Mouse (Mus musculus) midbrain, embryonic 15.5 days (tissue): ENCODE data around the gene Rab31. TPM values are rescaled to one million over a fixed set of nuclear protein-coding genes. Genes with fewer than 3 reads are reported as not detected.

ENCODE experiments used
- ATAC-seq: fragments of 200-750 bp; cut with Nextera tagmentation; replicated peaks from 2 replicates; pipeline ENCODE4 v1.8.0; 2017; ENCODE audit warnings: moderate TSS enrichment
- H3K27ac ChIP-seq: fragments of 300-500 bp; sonication (generic); 2 replicates; pipeline ENCODE4 v1.5.1; 2015; ENCODE audit warnings: mild to moderate bottlenecking, inconsistent platforms
- H3K27me3 ChIP-seq: fragments of 300-500 bp; sonication (generic); replicated peaks from 2 replicates; pipeline ENCODE4 v1.6.1; 2015; ENCODE audit warnings: inconsistent platforms
- H3K36me3 ChIP-seq: fragments of 300-500 bp; sonication (generic); replicated peaks from 2 replicates; pipeline ENCODE4 v1.6.1; 2015; ENCODE audit warnings: inconsistent platforms
- H3K4me1 ChIP-seq: fragments of 300-500 bp; sonication (generic); 2 replicates; pipeline ENCODE4 v1.6.1; 2015; ENCODE audit warnings: inconsistent platforms
- H3K4me2 ChIP-seq: fragments of 300-500 bp; sonication (generic); 2 replicates; pipeline ENCODE4 v1.6.1; 2015; ENCODE audit warnings: inconsistent platforms, mild to moderate bottlenecking, moderate library complexity
- H3K4me3 ChIP-seq: fragments of 300-500 bp; sonication (generic); 2 replicates; pipeline ENCODE4 v1.5.1; 2015; ENCODE audit warnings: mild to moderate bottlenecking, inconsistent platforms
- H3K9ac ChIP-seq: fragments of 300-500 bp; sonication (generic); 2 replicates; pipeline ENCODE4 v1.6.1; 2015; ENCODE audit warnings: mild to moderate bottlenecking, inconsistent platforms
- H3K9me3 ChIP-seq: fragments of 300-500 bp; sonication (generic); 2 replicates; pipeline ENCODE4 v1.6.1; 2016; ENCODE audit warnings: inconsistent platforms
- WGBS: fragments of 180-500 bp; shearing (Covaris S2); methylation state at CpG from one replicate; pipeline ENCODE4 v1.1.7; 2015; ENCODE audit warnings: mixed read lengths; 5-methylcytosine and 5-hydroxymethylcytosine counted together
- polyA plus RNA-seq: library from polyadenylated mRNA; unstranded; fragments of >200 nt; fragmentation: Nextera tagmentation; extraction: Ambion mirVana; gene quantifications from 2 replicates; pipeline ENCODE4 v1.2.1, GENCODE M21; 2015

The Rab31 gene
- polyA plus RNA-seq, 1 experiment from 2014 or later, result 76.6 TPM

GRCm38 (mm10) chr17:65683731-65684130 lies 88.8 kb downstream of the Rab31 start:
- 86% methylated on average over 2 of the region's 2 CpGs for WGBS
- no peak for ATAC-seq
- H3K4me2 ChIP-seq, result no peak overlapping the region
- H3K27ac ChIP-seq, result no peak overlapping the region
- no peaks in the 10 kb centered on the region for H3K36me3 ChIP-seq
- no peaks in the 10 kb centered on the region for H3K9me3 ChIP-seq
- H3K9ac ChIP-seq, result no peak overlapping the region
- no peaks in the 10 kb centered on the region for H3K4me1 ChIP-seq
- H3K4me3 ChIP-seq, result no peak overlapping the region
- no peaks in the 10 kb centered on the region for H3K27me3 ChIP-seq

- Histone ChIP-seq H3K36me3 (no peaks in the 10 kb centered on the region), H3K27me3 (no peaks in the 10 kb centered on the region), H3K4me3 (no peak overlapping the region), H3K9me3 (no peaks in the 10 kb centered on the region), H3K27ac (no peak overlapping the region), H3K4me2 (no peak overlapping the region), H3K4me1 (no peaks in the 10 kb centered on the region), H3K9ac (no peak overlapping the region)
- WGBS, result 91% methylated on average over 3 of the region's 3 CpGs
- ATAC-seq, result no peak
These were observed 89.2 kb downstream of the Rab31 start for GRCm38 (mm10) chr17:65683316-65683715.

GRCm38 (mm10) chr17:65682071-65682680 lies 90.4 kb downstream of the Rab31 start:
- 83% methylated on average over 5 of the region's 5 CpGs for WGBS
- no peak overlapping the region for H3K27ac ChIP-seq

GRCm38 (mm10) chr17:65681516-65681915 lies 91.0 kb downstream of the Rab31 start:
- Histone ChIP-seq H3K4me1 (no peaks in the 10 kb centered on the region), H3K9me3 (no peaks in the 10 kb centered on the region)
- 91% methylated on average over 6 of the region's 6 CpGs for WGBS

More at GRCm38 (mm10) chr17:65682071-65682680, 90.4 kb downstream of the Rab31 start:
- no peak overlapping the region for H3K4me2 ChIP-seq
- H3K36me3 ChIP-seq, result no peaks in the 10 kb centered on the region
- H3K27me3 ChIP-seq, result no peaks in the 10 kb centered on the region
- H3K4me3 ChIP-seq, result no peak overlapping the region
- H3K4me1 ChIP-seq, result no peaks in the 10 kb centered on the region
- H3K9ac ChIP-seq, result no peak overlapping the region
- no peaks in the 10 kb centered on the region for H3K9me3 ChIP-seq
- ATAC-seq, result no peak

GRCm38 (mm10) chr17:65680801-65681412 lies 91.6 kb downstream of the Rab31 start:
- no peak overlapping the region for H3K9ac ChIP-seq
- H3K27ac ChIP-seq, result no peak overlapping the region
- 89% methylated on average over 2 of the region's 2 CpGs for WGBS
- no peak for ATAC-seq
- no peaks in the 10 kb centered on the region for H3K9me3 ChIP-seq
- no peaks in the 10 kb centered on the region for H3K27me3 ChIP-seq
- no peaks in the 10 kb centered on the region for H3K36me3 ChIP-seq
- no peak overlapping the region for H3K4me3 ChIP-seq
- H3K4me1 ChIP-seq, result no peaks in the 10 kb centered on the region
- H3K4me2 ChIP-seq, result no peak overlapping the region

More at GRCm38 (mm10) chr17:65681516-65681915, 91.0 kb downstream of the Rab31 start:
- Histone ChIP-seq H3K9ac (no peak overlapping the region), H3K27me3 (no peaks in the 10 kb centered on the region), H3K36me3 (no peaks in the 10 kb centered on the region), H3K4me2 (no peak overlapping the region), H3K4me3 (no peak overlapping the region), H3K27ac (no peak overlapping the region)
- ATAC-seq, result no peak

- H3K36me3 ChIP-seq, result no peaks in the 10 kb centered on the region
- H3K4me3 ChIP-seq, result no peak overlapping the region
- H3K4me2 ChIP-seq, result no peak overlapping the region
- H3K27me3 ChIP-seq, result no peaks in the 10 kb centered on the region
- no peak overlapping the region for H3K27ac ChIP-seq
- H3K9me3 ChIP-seq, result no peaks in the 10 kb centered on the region
- H3K4me1 ChIP-seq, result no peaks in the 10 kb centered on the region
- WGBS, result 78% methylated on average over 14 of the region's 14 CpGs
- ATAC-seq, result no peak
- no peak overlapping the region for H3K9ac ChIP-seq
These were observed 92.6 kb downstream of the Rab31 start for GRCm38 (mm10) chr17:65679806-65680446.

- Histone ChIP-seq H3K9ac (no peak overlapping the region), H3K4me1 (no peaks in the 10 kb centered on the region), H3K27me3 (no peaks in the 10 kb centered on the region), H3K4me3 (no peak overlapping the region), H3K36me3 (no peaks in the 10 kb centered on the region), H3K27ac (no peak overlapping the region), H3K9me3 (no peaks in the 10 kb centered on the region), H3K4me2 (no peak overlapping the region)
- ATAC-seq, result no peak
- 91% methylated on average over 1 of the region's 1 CpGs for WGBS
These were observed 94.8 kb downstream of the Rab31 start for GRCm38 (mm10) chr17:65677742-65678141.

GRCm38 (mm10) chr17:65676536-65676935 lies 96.0 kb downstream of the Rab31 start:
- Histone ChIP-seq H3K4me3 (no peak overlapping the region), H3K9me3 (no peaks in the 10 kb centered on the region), H3K36me3 (no peaks in the 10 kb centered on the region), H3K9ac (no peak overlapping the region), H3K27me3 (no peaks in the 10 kb centered on the region), H3K4me2 (no peak overlapping the region), H3K27ac (no peak overlapping the region), H3K4me1 (no peaks in the 10 kb centered on the region)
- no peak for ATAC-seq
- 94% methylated on average over 8 of the region's 8 CpGs for WGBS

GRCm38 (mm10) chr17:65675985-65676384 lies 96.6 kb downstream of the Rab31 start:
- Histone ChIP-seq H3K9ac (no peak overlapping the region), H3K27me3 (no peaks in the 10 kb centered on the region), H3K27ac (no peak overlapping the region), H3K4me2 (no peak overlapping the region), H3K4me3 (no peak overlapping the region), H3K4me1 (no peaks in the 10 kb centered on the region), H3K9me3 (no peaks in the 10 kb centered on the region), H3K36me3 (no peaks in the 10 kb centered on the region)
- no peak for ATAC-seq
- WGBS, result 84% methylated on average over 3 of the region's 3 CpGs

- H3K27ac ChIP-seq, result no peak overlapping the region
- ATAC-seq, result no peak
- 48% methylated on average over 1 of the region's 1 CpGs for WGBS
- H3K27me3 ChIP-seq, result no peaks in the 10 kb centered on the region
- no peak overlapping the region for H3K9ac ChIP-seq
- H3K4me3 ChIP-seq, result no peak overlapping the region
- no peaks in the 10 kb centered on the region for H3K4me1 ChIP-seq
- no peak overlapping the region for H3K4me2 ChIP-seq
- no peaks in the 10 kb centered on the region for H3K9me3 ChIP-seq
- no peaks in the 10 kb centered on the region for H3K36me3 ChIP-seq
These were observed 97.8 kb downstream of the Rab31 start for GRCm38 (mm10) chr17:65674710-65675171.

- no peaks in the 10 kb centered on the region for H3K27me3 ChIP-seq
- no peak for ATAC-seq
These were observed 99.6 kb downstream of the Rab31 start for GRCm38 (mm10) chr17:65672926-65673325.

GRCm38 (mm10) chr17:65669061-65669460 lies 103.5 kb downstream of the Rab31 start:
- Histone ChIP-seq H3K9ac (no peak overlapping the region), H3K4me2 (no peak overlapping the region), H3K9me3 (no peaks in the 10 kb centered on the region), H3K4me3 (no peak overlapping the region), H3K27me3 (no peaks in the 10 kb centered on the region), H3K4me1 (no peaks in the 10 kb centered on the region), H3K36me3 (no peaks in the 10 kb centered on the region), H3K27ac (no peak overlapping the region)
- 92% methylated on average over 4 of the region's 4 CpGs for WGBS
- ATAC-seq, result no peak

More at GRCm38 (mm10) chr17:65672926-65673325, 99.6 kb downstream of the Rab31 start:
- 96% methylated on average over 7 of the region's 7 CpGs for WGBS
- no peak overlapping the region for H3K4me2 ChIP-seq
- H3K9ac ChIP-seq, result no peak overlapping the region
- H3K4me1 ChIP-seq, result no peaks in the 10 kb centered on the region
- H3K36me3 ChIP-seq, result no peaks in the 10 kb centered on the region
- no peaks in the 10 kb centered on the region for H3K9me3 ChIP-seq
- no peak overlapping the region for H3K27ac ChIP-seq
- H3K4me3 ChIP-seq, result no peak overlapping the region
